Mouse (Mus musculus): ENCODE measurements around the gene Pcnx. TPM values are rescaled to one million over a fixed set of nuclear protein-coding genes. Genes with fewer than 3 reads are reported as not detected.
"Not testable (repeated sequence)": the region's sequence is repeated elsewhere in the genome, so short reads cannot be mapped to it uniquely, and the experiment has no call there.

The Pcnx gene
- polyA plus RNA-seq, 1 experiment = 25.3 TPM

DNA sequence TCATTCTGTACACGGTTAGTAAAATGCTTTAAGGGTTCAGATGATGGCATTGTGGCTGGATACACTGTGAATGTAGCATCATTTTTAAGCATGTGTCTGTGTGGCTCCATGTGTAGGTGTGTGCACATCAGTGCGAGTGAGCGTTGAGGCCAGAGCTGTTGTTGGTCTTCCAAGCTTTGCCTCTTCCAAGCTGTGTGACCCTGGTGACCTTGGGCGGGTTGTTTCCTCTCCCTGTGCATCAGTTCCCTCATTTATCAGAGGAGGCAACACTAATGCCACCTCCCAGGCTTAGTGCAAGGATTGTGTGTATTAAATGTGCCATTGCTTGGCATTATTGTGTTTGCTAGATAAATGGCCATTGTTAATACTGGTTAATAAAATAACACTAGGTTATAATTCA is 76.2 kb downstream of the Pcnx start:
- DNase-seq (ENCODE audit: low read depth, low spot score) = no peak
- WGBS = 87% methylated on average over 4 of the region's 4 CpGs

GRCm38 (mm10) chr12:81941191-81941590 is 81.4 kb downstream of the Pcnx start:
- no peak for DNase-seq (ENCODE audit: low read depth, low spot score)
- WGBS = 93% methylated on average over 9 of the region's 9 CpGs

- WGBS = 30% methylated on average over 12 of the region's 12 CpGs
- peak; percentile 39 for DNase-seq (ENCODE audit: low read depth, low spot score)
Observed at GRCm38 (mm10) chr12:81943331-81944062, 83.7 kb downstream of the Pcnx start.

DNA sequence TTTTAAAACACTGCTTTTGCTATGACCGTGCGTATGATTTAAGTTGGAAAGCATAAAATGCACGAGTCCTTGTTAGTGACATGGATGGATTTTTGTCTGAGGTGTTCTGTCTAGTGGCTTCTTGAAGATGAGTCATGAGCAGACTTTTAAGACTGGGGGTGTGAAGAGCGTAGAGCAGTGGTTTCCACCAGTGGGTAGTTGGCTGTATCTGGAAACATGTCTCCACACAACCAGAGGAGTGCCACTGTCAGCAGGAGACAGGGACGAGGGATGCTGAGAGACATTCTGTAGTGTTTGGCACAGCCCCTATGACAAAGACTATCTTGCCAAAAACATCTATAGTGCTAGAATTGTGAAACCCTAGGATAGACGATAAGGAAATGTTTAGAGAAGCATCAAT is 89.2 kb downstream of the Pcnx start:
- WGBS = 87% methylated on average over 6 of the region's 6 CpGs
- no peak for DNase-seq (ENCODE audit: low read depth, low spot score)

DNA sequence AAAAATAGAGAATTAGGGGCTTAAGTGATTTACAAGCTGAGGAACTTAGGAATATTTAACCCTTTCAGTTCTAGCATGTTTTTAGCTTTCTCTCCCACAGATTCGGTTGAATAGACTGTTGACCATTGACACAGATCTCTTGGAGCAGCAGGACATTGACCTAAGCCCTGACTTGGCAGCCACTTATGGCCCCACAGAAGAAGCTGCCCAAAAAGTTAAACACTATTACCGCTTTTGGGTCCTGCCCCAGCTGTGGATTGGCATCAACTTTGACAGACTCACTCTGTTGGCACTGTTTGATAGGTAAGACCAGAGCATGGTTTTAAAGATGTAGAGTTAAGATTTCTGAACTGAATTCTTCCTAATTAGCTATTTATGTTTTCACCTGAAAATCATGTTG is 90.2 kb downstream of the Pcnx start:
- no peak for DNase-seq (ENCODE audit: low read depth, low spot score)
- WGBS = 89% methylated on average over 2 of the region's 2 CpGs

- WGBS = 72% methylated on average over 4 of the region's 4 CpGs
- no peak for DNase-seq (ENCODE audit: low read depth, low spot score)
Observed at GRCm38 (mm10) chr12:81958351-81958750, 98.5 kb downstream of the Pcnx start.

DNA sequence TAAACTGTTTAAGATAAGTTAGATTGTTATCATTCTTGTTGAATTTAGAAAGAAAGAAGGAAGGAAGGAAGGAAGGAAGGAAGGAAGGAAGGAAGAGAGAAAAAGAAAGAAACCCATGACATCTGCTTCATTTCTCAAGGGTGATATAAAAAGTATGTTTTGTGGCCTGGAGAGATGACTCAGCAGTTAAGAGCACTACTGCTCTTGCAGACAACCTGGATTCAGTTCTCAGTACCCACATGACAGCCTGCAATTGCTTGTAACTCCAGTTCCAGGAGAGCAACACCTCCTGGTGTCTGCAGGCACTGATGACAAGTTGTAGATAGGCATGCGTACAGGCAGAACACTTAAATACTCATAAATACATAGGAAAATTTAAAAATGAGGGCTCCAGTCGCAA is 105.6 kb downstream of the Pcnx start:
- 93% methylated on average over 2 of the region's 2 CpGs for WGBS
- DNase-seq (ENCODE audit: low read depth, low spot score) = no peak

DNA sequence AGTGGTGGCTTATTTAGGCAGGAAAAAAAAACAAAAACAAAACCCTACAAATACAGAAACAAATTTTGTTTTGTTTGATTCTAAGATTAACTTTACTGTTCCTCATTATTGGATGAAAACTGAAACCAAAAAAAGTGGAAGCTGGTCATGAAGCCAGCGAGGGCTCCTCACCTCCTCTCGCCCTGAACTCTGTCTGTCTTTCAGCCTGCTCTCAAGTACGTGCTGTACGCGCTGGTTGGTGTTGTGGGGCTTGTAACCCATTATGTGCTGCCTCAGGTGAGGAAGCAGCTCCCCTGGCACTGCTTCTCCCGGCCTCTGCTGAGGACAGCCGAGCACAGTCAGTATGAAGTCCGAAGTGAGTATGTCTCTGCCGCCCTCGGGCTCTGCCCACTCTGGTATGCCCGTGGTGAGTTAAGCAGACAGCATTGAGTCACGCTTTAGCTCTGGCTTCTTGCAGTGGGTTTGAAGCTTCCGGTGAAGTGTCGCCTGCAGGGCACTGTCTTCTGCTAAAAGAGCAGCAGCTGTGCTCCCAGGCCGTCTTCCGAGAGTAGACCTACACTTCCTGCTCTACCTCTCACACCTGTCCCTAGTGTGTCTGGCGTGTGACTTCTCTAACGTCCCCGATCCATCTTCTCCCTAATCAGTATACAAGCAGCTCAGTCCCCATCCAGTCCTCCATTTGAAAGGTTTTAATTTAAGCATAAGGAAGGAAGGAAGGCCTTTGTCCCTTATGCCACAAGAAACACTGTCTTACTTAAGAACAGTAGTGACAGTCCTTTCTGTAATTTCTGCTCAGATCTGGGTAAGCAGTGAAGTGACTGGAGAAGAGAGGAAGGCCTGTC is 111.4 kb downstream of the Pcnx start:
- DNase-seq (ENCODE audit: low read depth, low spot score) = no peak
- WGBS = 87% methylated on average over 19 of the region's 19 CpGs

- no peak for DNase-seq (ENCODE audit: low read depth, low spot score)
- 72% methylated on average over 8 of the region's 8 CpGs for WGBS
Observed at GRCm38 (mm10) chr12:81971884-81972362, 112.1 kb downstream of the Pcnx start.

DNA sequence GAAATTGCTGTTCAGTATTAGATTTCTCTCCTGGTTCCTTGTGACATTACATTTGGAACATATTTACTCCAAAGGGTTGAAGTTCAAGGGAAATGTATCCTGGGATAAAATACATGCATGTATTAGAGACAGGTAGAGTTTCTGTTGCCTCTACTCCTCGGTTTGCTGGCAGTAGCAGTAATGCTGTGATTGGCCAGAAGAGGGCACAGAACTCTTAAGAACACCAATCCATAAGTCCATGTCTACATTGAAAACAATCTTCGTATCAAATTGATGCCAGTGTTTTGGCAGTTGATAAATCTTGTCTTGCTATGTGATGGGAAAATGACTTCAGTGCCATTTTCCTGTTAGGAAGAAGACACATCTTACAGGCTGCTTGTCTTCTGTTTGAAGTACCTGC is 115.0 kb downstream of the Pcnx start:
- WGBS = 53% methylated on average over 2 of the region's 2 CpGs
- no peak for DNase-seq (ENCODE audit: low read depth, low spot score)

- no peak for DNase-seq (ENCODE audit: low read depth, low spot score)
- WGBS = 71% methylated on average over 4 of the region's 4 CpGs
Observed at GRCm38 (mm10) chr12:81977346-81977745, 117.5 kb downstream of the Pcnx start.

DNA sequence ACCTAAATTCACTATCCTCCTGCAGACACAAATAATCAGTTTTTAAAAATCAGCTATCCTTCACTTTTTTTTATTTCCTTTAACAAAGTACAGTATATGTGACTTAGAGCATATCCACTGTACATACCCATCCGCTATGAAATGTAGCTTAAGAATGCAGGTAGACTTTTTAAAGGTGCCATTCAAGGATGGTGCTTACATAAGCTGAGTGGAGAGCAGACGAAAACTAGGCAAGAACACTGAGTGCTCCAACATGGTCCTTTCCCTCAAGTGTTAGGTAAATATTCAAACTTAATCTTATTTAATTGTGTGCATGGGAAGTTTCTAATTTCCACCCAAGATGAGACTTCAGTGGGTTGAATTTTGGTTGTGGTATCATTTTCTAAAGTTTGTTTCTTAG is 119.5 kb downstream of the Pcnx start:
- WGBS = 95% methylated on average over 2 of the region's 2 CpGs
- no peak for DNase-seq (ENCODE audit: low read depth, low spot score)

DNA sequence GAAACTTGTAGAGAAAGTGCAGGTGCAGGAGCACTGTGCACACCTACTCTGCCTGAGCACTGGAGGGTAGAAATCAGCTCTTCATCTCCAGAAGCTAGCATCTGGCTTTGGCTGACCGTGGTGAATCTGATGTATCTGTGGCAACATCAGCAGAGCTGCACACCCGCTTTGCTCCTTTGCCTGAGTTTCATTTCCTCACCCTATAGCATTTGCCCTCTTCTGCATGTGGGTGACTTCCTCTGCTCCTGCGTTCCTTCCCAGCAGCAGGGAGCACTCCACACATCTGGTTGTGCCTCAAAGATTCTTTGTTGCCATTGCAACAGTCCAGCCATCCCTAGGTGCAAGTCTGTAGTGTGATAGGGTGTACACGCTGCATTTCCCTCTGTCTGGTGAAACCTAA is 132.3 kb downstream of the Pcnx start:
- DNase-seq (ENCODE audit: low read depth, low spot score) = no peak

GRCm38 (mm10) chr12:81992996-81993395 is 133.2 kb downstream of the Pcnx start:
- no peak for DNase-seq (ENCODE audit: low read depth, low spot score)
- WGBS = 84% methylated on average over 6 of the region's 6 CpGs

More for the DNA sequence above, 132.3 kb downstream of the Pcnx start:
- 86% methylated on average over 4 of the region's 4 CpGs for WGBS

DNA sequence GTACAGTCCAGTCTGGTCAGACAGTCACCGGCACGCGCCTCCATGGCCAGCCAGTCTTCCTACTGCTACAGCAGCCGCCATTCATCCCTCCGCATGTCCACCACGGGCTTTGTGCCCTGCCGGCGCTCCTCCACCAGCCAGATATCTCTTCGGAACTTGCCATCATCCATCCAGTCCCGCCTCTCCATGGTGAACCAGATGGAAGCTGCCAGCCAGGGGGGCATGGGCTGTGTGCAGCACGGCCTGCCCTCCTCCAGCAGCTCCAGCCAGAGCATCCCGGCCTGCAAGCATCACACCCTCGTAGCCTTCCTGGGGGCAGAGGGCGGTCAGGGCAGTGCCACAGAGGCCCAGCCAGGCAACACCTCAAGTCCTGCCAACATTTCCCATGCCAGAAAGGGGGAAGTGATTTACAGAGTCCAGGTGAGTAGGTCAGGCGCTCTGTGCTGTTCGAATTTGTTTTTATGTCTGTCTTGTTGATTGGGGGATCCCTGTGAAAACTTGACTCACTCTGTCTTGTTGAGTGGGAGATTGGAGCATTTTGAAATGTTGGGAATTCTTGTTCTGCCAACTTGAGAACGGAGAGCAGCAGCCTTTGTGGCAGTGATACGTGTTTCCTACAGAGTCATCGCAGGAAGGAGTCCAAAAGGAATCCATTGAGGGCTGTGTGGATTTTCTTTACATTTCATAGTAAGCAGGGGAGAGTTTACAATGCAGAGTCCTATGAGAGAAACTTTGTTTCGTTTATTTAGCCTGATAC is 135.3 kb downstream of the Pcnx start:
- DNase-seq (ENCODE audit: low read depth, low spot score) = no peak
- 86% methylated on average over 20 of the region's 20 CpGs for WGBS

GRCm38 (mm10) chr12:81996679-81997362 is 137.0 kb downstream of the Pcnx start:
- DNase-seq (ENCODE audit: low read depth, low spot score) = no peak
- 81% methylated on average over 14 of the region's 14 CpGs for WGBS

DNA sequence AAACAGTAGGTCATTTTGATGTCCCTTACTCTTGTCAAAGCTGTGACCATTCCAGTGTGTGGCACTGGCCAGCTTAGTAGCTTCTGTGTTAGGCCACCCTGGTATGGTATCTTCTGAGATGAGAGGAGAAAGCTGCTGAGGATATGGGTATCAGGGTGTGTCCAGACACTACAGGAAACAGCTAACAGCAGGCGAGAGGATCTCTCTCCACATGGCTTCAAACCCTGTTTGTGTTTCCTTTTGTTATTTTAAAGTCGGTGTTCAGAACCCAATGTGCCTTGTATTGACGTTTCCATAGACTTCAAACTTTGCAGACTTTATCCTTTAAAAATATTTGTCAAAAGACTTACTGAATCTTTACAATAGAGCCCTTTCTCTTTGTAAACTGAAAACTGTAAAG is 137.7 kb downstream of the Pcnx start:
- no peak for DNase-seq (ENCODE audit: low read depth, low spot score)
- WGBS = 53% methylated on average over 3 of the region's 3 CpGs

DNA sequence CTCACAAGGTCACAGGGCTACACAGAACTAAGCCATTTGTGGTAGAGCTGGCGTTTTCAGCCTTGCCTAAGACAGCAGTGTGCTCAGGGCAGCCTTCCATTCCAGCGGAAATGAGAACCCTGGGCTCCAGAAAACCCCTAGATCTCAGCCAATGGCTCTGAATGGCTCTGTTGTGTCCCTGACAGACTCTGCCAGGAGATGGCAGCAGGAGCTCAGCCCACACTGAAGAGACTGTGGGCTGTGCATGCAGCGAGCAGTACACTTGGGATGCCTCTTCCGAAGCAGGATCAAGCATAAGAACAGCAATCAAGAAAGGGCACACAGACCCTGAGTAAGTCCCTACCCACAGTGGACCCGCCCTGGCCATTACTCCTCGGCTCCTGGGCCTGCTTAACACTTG is 142.9 kb downstream of the Pcnx start:
- DNase-seq (ENCODE audit: low read depth, low spot score) = not testable (repeated sequence)
- WGBS = no CpG with 5 or more reads among the region's 6 CpGs

DNA sequence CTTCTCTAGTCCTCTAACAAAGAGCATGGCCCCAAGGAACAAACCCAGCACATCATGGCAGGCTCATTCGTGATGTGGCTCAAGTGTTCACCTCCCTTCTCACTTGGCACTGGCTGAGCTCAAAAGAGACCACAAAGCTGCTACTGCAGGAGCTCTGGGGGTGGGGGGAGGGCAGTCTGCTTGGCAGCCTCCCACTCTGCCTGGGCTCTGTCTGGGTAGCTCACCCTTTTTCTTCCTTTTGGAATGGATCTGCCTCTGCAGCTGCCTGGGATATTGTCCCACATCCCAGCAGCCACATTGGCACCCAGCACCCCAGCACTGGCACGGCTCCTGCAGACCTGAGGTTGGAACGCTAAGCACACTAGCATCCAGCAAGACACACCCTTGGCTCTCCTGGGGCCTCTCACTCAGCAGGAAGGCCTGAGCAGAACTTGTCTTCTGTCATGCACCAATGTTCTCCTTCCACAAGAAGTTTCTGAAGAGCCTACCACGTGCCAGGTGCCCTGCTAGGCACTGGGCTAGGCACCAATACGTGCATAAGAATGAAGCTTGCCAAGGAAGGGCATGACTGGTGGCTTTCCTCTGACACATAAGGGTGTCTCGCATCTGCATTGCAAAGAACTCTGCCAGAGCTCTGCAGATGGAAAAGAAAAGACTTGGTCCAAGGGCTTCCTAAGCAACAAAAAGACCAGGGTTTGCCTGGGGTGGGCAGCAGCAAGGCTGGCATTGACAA is 166.2 kb downstream of the Pcnx start:
- WGBS = no CpG with 5 or more reads among the region's 6 CpGs

More for the DNA sequence above, 166.2 kb downstream of the Pcnx start:
- not testable (repeated sequence) for DNase-seq (ENCODE audit: low read depth, low spot score)
